Mouse (Mus musculus) forebrain, embryonic 13.5 days (tissue): Measurements from ENCODE around the gene Decr2. TPM values are rescaled to one million over a fixed set of nuclear protein-coding genes. Genes with fewer than 3 reads are reported as not detected.

Experiments used
- ATAC-seq: fragments of 200-750 bp; cut with Nextera tagmentation; 2 replicates; pipeline ENCODE4 v1.8.0; 2017
- H3K27ac ChIP-seq: fragments of 300-500 bp; sonication (generic); 2 replicates; pipeline ENCODE4 v1.5.1; 2015; ENCODE audit warnings: inconsistent platforms, mild to moderate bottlenecking, moderate library complexity
- H3K27me3 ChIP-seq: fragments of 300-500 bp; sonication (generic); 2 replicates; pipeline ENCODE4 v1.6.1; 2015; ENCODE audit warnings: mild to moderate bottlenecking, inconsistent platforms
- H3K36me3 ChIP-seq: fragments of 300-500 bp; sonication (generic); 2 replicates; pipeline ENCODE4 v1.6.1; 2015; ENCODE audit warnings: mild to moderate bottlenecking, inconsistent platforms; ENCODE audit not compliant: poor library complexity, severe bottlenecking
- H3K4me1 ChIP-seq: fragments of 300-500 bp; sonication (generic); 2 replicates; pipeline ENCODE4 v1.6.1; 2015; ENCODE audit warnings: inconsistent platforms
- H3K4me2 ChIP-seq: fragments of 300-500 bp; sonication (generic); 2 replicates; pipeline ENCODE4 v1.6.1; 2015; ENCODE audit warnings: inconsistent platforms, mild to moderate bottlenecking, moderate library complexity
- H3K4me3 ChIP-seq: fragments of 300-500 bp; sonication (generic); 2 replicates; pipeline ENCODE4 v1.5.1; 2015; ENCODE audit warnings: mild to moderate bottlenecking, inconsistent platforms
- H3K9ac ChIP-seq: fragments of 300-500 bp; sonication (generic); 2 replicates; pipeline ENCODE4 v1.6.1; 2015; ENCODE audit warnings: mild to moderate bottlenecking, inconsistent platforms
- H3K9me3 ChIP-seq: fragments of 300-500 bp; sonication (generic); replicated peaks from 2 replicates; pipeline ENCODE4 v1.6.1; 2016; ENCODE audit warnings: inconsistent platforms
- WGBS: fragments of 180-500 bp; shearing (Covaris S2); methylation state at CpG from one replicate; pipeline ENCODE4 v1.1.7; 2015; 5-methylcytosine and 5-hydroxymethylcytosine counted together
- polyA plus RNA-seq: library from polyadenylated mRNA; unstranded; fragments of >200 nt; fragmentation: Nextera tagmentation; extraction: Ambion mirVana; gene quantifications from 2 replicates; pipeline ENCODE4 v1.2.1, GENCODE M21; 2015

Decr2 gene
- polyA plus RNA-seq, result 25.8 and 25.9 TPM in 2 replicates

GRCm38 (mm10) chr17:26089905-26090632, at the start of gene Decr2:
TSS of gene Decr2 (minus strand) at chr17:26090337.
- peak within 1 kb of the TSS; percentile 80 for H3K4me2 ChIP-seq
- peak; percentile 84 for ATAC-seq
- H3K27me3 ChIP-seq, result no peaks in the 10 kb centered on the region
- peak within 1 kb of the TSS; percentile 74 for H3K27ac ChIP-seq
- H3K4me3 ChIP-seq, result peak within 1 kb of the TSS; percentile 55
- 3% methylated on average over 32 of the region's 32 CpGs for WGBS
- H3K36me3 ChIP-seq, result peaks cover 19% of the 10 kb centered on the region; the same call in 1 of the 2 replicates
- no peaks in the 10 kb centered on the region for H3K9me3 ChIP-seq
- peaks cover 10% of the 10 kb centered on the region for H3K4me1 ChIP-seq
- peak within 1 kb of the TSS; percentile 72 for H3K9ac ChIP-seq

GRCm38 (mm10) chr17:26138901-26139381, 48.8 kb upstream of the Decr2 start:
- H3K9me3 ChIP-seq, result no peaks in the 10 kb centered on the region
- H3K36me3 ChIP-seq, result peaks cover 18% of the 10 kb centered on the region
- H3K9ac ChIP-seq, result peak overlapping the region; percentile 98
- H3K27ac ChIP-seq, result peak overlapping the region; percentile 93
- no peaks in the 10 kb centered on the region for H3K27me3 ChIP-seq
- WGBS, result under 1% methylated on average over 56 of the region's 58 CpGs
- peak overlapping the region; percentile 89 for H3K4me2 ChIP-seq
- ATAC-seq, result peak; percentile 71
- peaks cover 31% of the 10 kb centered on the region for H3K4me1 ChIP-seq
- peak overlapping the region; percentile 94 for H3K4me3 ChIP-seq

- H3K27ac ChIP-seq, result peak within 1 kb of the TSS; percentile 93
- WGBS, result under 1% methylated on average over 42 of the region's 42 CpGs
- H3K36me3 ChIP-seq, result peaks cover 15% of the 10 kb centered on the region
- no peaks in the 10 kb centered on the region for H3K27me3 ChIP-seq
- H3K9me3 ChIP-seq, result no peaks in the 10 kb centered on the region
- peaks cover 31% of the 10 kb centered on the region for H3K4me1 ChIP-seq
- peak within 1 kb of the TSS; percentile 94 for H3K4me3 ChIP-seq
- peak; percentile 98 for ATAC-seq
- peak within 1 kb of the TSS; percentile 89 for H3K4me2 ChIP-seq
- H3K9ac ChIP-seq, result peak within 1 kb of the TSS; percentile 98
Measured at GRCm38 (mm10) chr17:26138239-26138836, 48.2 kb upstream of the Decr2 start, which contains the start of gene Axin1. TSS of gene Axin1 (plus strand) at chr17:26138688.

GRCm38 (mm10) chr17:26137751-26138130, 47.6 kb upstream of the Decr2 start:
- peak overlapping the region; percentile 93 for H3K27ac ChIP-seq
- peak overlapping the region; percentile 94 for H3K4me3 ChIP-seq
- peak overlapping the region; percentile 89 for H3K4me2 ChIP-seq
- H3K9me3 ChIP-seq, result no peaks in the 10 kb centered on the region
- ATAC-seq, result 0 out of 2 replicates have a peak, but pooled peaks have one; percentile 1
- H3K27me3 ChIP-seq, result no peaks in the 10 kb centered on the region
- peaks cover 31% of the 10 kb centered on the region for H3K4me1 ChIP-seq
- WGBS, result 72% methylated on average over 2 of the region's 2 CpGs
- peaks cover 9% of the 10 kb centered on the region for H3K36me3 ChIP-seq
- H3K9ac ChIP-seq, result peak overlapping the region; percentile 54

GRCm38 (mm10) chr17:26137106-26137750, 47.1 kb upstream of the Decr2 start:
- no peak overlapping the region for H3K4me3 ChIP-seq
- no peak overlapping the region for H3K27ac ChIP-seq
- H3K27me3 ChIP-seq, result no peaks in the 10 kb centered on the region
- H3K36me3 ChIP-seq, result peaks cover 5% of the 10 kb centered on the region
- no peaks in the 10 kb centered on the region for H3K9me3 ChIP-seq
- H3K4me2 ChIP-seq, result no peak overlapping the region
- WGBS, result 89% methylated on average over 11 of the region's 11 CpGs
- H3K9ac ChIP-seq, result no peak overlapping the region; the same call in 1 of the 2 replicates
- no peak for ATAC-seq
- H3K4me1 ChIP-seq, result peaks cover 31% of the 10 kb centered on the region

GRCm38 (mm10) chr17:26131856-26132853, 42.0 kb upstream of the Decr2 start:
- 69% methylated on average over 18 of the region's 18 CpGs for whole genome bisulfite sequencing
- Histone ChIP-seq H3K27me3 (no peaks in the 10 kb centered on the region), H3K4me1 (no peaks in the 10 kb centered on the region; the same call in 1 of the 2 replicates), H3K36me3 (peaks cover 56% of the 10 kb centered on the region), H3K9me3 (no peaks in the 10 kb centered on the region), H3K4me2 (peak overlapping the region; percentile 6; the same call in 1 of the 2 replicates), H3K27ac (peak overlapping the region; percentile 20; the same call in 1 of the 2 replicates), H3K9ac (no peak overlapping the region), H3K4me3 (peak overlapping the region; percentile 6)
- peak; percentile 55 for ATAC-seq

- peaks cover 66% of the 10 kb centered on the region for H3K36me3 ChIP-seq
Measured at GRCm38 (mm10) chr17:26131062-26131732, 41.1 kb upstream of the Decr2 start.

GRCm38 (mm10) chr17:26125226-26125625, 35.1 kb upstream of the Decr2 start:
- Histone ChIP-seq H3K27ac (no peak overlapping the region), H3K4me2 (0 out of 2 replicates have a peak overlapping the region, but pooled peaks have one; percentile 80), H3K4me1 (peaks cover 22% of the 10 kb centered on the region), H3K36me3 (peaks cover 53% of the 10 kb centered on the region), H3K4me3 (no peak overlapping the region), H3K9ac (no peak overlapping the region), H3K9me3 (no peaks in the 10 kb centered on the region), H3K27me3 (no peaks in the 10 kb centered on the region)
- ATAC-seq, result no peak
- WGBS, result 88% methylated on average over 10 of the region's 10 CpGs

More at GRCm38 (mm10) chr17:26131062-26131732, 41.1 kb upstream of the Decr2 start:
- 68% methylated on average over 18 of the region's 18 CpGs for WGBS
- H3K9ac ChIP-seq, result no peak overlapping the region
- peak overlapping the region; percentile 6 for H3K4me3 ChIP-seq
- 0 out of 2 replicates have a peak overlapping the region, but pooled peaks have one; percentile 6 for H3K4me2 ChIP-seq
- 0 out of 2 replicates have a peak overlapping the region, but pooled peaks have one; percentile 41 for H3K27ac ChIP-seq
- ATAC-seq, result peak; percentile 59; the same call in 1 of the 2 replicates
- no peaks in the 10 kb centered on the region for H3K4me1 ChIP-seq
- no peaks in the 10 kb centered on the region for H3K27me3 ChIP-seq
- no peaks in the 10 kb centered on the region for H3K9me3 ChIP-seq

- Histone ChIP-seq H3K9ac (peak overlapping the region; percentile 90), H3K27ac (no peak overlapping the region)
Measured at GRCm38 (mm10) chr17:26124560-26124959, 34.4 kb upstream of the Decr2 start.

GRCm38 (mm10) chr17:26123267-26123684, 33.1 kb upstream of the Decr2 start, which contains the start of gene Mrpl28:
TSS of gene Mrpl28 (plus strand) at chr17:26123500.
- peak; percentile 94 for ATAC-seq
- Histone ChIP-seq H3K4me3 (peak within 1 kb of the TSS; percentile 92), H3K4me2 (peak within 1 kb of the TSS; percentile 80), H3K9me3 (no peaks in the 10 kb centered on the region), H3K4me1 (peaks cover 22% of the 10 kb centered on the region), H3K9ac (peak within 1 kb of the TSS; percentile 90), H3K36me3 (peaks cover 33% of the 10 kb centered on the region), H3K27ac (no peak within 1 kb of the TSS), H3K27me3 (peaks cover 15% of the 10 kb centered on the region)
- under 1% methylated on average over 32 of the region's 32 CpGs for WGBS

More at GRCm38 (mm10) chr17:26124560-26124959, 34.4 kb upstream of the Decr2 start:
- Histone ChIP-seq H3K4me1 (peaks cover 22% of the 10 kb centered on the region), H3K9me3 (no peaks in the 10 kb centered on the region), H3K36me3 (peaks cover 46% of the 10 kb centered on the region), H3K4me3 (peak overlapping the region; percentile 92), H3K27me3 (peaks cover 5% of the 10 kb centered on the region; the same call in 1 of the 2 replicates), H3K4me2 (peak overlapping the region; percentile 80)
- ATAC-seq, result no peak
- 91% methylated on average over 7 of the region's 7 CpGs for WGBS
